Mouse (Mus musculus): ENCODE data around the gene Foxp1.

DNA sequence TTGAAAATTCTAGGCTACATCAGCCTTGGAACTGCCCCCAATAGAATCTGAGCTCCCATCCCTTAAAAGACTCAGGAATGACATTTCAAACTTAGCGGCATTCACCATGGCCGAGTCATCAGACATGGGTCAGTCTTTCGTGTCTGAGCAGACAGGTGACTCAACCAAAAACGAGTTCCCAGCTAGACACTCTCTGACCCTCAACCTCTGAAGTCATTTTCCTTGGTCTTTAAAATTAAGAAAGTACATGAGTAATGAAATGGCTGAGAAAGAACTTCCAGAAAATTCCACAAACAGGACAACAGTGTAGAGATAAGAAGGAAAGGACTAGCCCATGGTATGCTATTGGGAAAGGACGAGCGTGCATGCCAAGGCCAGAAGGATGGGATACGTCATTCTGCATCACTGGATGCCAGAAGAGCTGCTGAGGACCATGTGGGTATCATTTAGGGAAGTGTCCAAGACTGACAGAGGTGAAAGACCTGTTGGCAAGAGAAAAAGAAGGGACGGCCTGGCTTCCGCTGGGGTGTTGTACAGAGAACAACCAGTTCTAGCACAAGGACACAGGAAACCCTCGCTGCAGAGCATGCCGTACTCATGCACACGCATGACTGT is 75.6 kb downstream of the Foxp1 start:
- TF ChIP-seq RAD21 (IDR thresholded peaks at IDR 0.05; ENCODE audit: low read depth, low read length) (no peak), MAX (IDR thresholded peaks at IDR 0.05; ENCODE audit: low read length) (no peak)

All from MEL (cell line).